Mouse (Mus musculus): ENCODE data around the gene Homer2. TPM values are rescaled to one million over a fixed set of nuclear protein-coding genes. Genes with fewer than 3 reads are reported as not detected.

Gene Homer2
- total RNA-seq, 2 experiments from 2014 or later: 102 to 112 TPM

DNA sequence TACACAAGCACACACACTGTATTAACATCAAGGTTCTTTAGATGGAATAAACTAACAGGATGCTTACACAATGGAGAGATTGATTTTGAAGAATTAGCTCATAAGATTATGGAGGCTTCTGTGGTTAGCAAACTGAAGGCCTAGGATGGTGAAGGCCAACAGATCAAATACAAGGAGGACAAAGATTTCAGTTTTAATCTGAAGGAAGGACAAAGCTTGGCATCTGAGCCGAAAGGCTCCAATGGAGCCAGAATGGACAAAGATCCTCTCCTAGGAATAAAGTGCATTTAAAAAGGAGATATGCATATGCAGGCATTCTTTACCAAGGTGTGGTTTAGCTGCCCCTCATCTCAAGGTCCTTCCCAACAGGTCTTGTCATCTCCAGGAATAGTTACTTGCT lies 137.5 kb downstream of the Homer2 start:
- DNase-seq (ENCODE audit: low spot score): no peak
- intact Hi-C loops (cut with DNase I): loop anchor here (5.0 to 10.0 kb wide), 3 partner anchors 48 to 225 kb away; partner anchors contain the start of gene Rps17

DNA sequence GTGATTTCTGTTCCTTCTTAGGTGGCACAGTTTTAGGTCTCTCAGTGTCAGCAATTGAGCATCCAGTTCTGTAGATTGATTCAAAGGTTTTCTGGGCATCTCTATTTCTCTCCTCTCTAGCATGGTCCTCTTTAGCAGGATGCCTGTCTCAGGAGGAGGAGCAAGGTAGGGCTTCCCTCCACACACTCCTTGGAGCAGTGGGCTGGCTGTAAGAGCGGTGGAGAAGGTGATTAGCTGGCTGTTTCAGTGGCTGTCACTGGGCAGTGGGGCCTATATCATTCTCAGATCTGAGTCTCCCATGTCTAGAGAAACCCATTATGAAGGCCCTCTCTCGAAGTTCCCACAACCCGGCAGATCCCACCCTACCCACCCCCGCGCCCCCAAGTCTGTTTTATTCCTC lies 139.9 kb downstream of the Homer2 start:
- no peak for DNase-seq (ENCODE audit: low spot score)
- intact Hi-C loops (cut with DNase I): loop anchor here (10.0 kb wide), 2 partner anchors 173 to 223 kb away; partner anchors contain the start of gene Rps17

DNA sequence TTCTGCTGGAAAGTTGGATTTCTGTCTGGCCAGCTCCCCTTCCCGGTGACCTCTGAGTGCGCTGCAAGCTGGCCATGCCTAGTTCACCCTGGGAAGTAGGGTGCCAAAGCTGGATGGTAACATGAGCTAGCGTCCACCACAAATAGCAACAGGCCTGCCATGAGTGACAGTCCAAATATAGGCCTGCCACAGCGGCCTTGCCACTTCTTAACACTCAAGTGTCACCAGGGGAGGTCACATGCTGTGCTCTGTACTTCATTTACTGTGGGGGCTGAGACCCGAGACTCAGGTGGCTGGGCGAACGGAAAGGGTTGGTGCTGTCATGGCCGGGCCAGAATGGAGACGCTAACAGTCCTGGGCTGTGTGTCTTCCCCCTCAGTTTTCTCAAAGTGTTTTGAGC lies 140.4 kb downstream of the Homer2 start, which contains the start of gene Fsd2:
Fsd2 (minus strand) TSS at position 53 of the 400 bp plus-strand sequence.
- peak; percentile 14 for DNase-seq (ENCODE audit: low spot score)
- intact Hi-C loops (cut with DNase I): loop anchor here (10.0 kb wide), 2 partner anchors 172 to 222 kb away; partner anchors contain the start of gene Rps17

DNA sequence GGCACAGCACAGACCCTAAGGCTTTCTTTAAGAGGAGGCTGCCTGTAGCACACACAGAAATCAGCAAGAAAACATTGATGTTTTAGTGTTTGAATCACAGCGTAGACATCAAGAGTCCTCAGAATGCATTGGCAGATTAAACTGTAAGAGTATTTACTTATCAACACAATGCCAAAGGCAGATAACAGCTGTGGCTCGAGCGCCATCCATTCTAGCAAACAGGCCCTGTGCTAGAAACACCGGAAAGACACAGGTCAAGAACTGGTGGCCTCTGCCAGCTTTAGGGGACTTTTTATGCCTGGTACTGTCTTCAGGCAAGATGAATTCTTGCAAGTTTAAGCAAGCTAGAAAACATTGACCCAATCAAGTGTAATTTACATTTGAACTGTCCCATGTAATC lies 141.0 kb downstream of the Homer2 start:
- intact Hi-C loops (cut with DNase I): loop anchor here (10.0 kb wide), 2 partner anchors 172 to 222 kb away; partner anchors contain the start of gene Rps17
- DNase-seq (ENCODE audit: low spot score): no peak

DNA sequence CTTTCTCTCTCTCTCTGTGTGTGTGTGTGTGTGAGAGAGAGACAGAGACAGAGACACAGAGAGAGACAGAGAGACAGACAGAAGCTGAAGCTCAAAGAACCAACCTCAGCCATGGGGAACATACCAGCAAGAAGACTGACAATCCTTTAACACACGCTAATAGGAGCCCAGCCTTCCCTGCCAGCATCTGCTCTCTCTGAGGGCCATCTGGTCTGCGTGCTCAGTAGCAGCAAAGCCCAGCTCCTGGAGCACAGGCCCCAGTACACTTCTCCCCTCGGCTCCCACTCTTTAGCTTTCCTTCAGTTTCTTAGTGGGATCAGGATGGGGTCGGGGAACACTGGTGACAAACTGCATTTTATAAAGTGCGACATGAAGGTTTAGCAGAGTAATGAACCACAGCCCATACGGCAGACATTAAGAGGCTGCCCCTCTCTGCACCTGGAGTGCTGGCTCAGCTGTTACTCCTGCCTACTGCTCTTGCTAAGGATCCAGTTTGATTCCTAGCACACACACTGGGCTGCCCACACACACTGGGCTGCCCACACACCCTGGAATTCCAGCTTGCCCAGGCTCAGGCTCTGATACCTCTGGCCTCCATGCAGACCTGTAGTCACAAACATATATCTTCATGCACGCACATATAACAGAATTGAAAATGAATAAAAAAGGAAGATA lies 141.8 kb downstream of the Homer2 start:
- no peak for DNase-seq (ENCODE audit: low spot score)
- intact Hi-C loops (cut with DNase I): loop anchor here (10.0 kb wide), 2 partner anchors 171 to 221 kb away; partner anchors contain the start of gene Rps17

DNA sequence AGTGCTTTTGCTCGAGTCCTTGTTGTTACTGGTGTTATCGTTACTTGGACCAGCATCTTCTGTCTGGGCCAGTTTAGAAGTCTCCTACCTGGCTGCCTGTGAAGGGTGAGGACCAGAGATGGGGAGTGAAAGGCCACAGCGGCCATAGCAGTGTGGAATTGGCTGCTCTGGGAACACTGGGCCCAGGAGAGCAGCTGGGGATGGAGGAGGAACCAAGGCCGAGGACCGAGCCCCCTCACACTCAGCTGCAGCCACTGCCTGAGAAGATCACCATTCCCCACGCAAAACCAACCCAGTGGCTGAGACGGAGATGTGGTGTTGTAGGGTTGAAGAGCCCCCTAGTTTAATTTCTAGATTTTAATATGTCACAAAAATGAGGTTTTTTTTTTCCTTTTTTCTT lies 142.6 kb downstream of the Homer2 start:
- DNase-seq (ENCODE audit: low spot score): no peak
- intact Hi-C loops (cut with DNase I): loop anchor here (10.0 kb wide), 2 partner anchors 170 to 220 kb away; partner anchors contain the start of gene Rps17

DNA sequence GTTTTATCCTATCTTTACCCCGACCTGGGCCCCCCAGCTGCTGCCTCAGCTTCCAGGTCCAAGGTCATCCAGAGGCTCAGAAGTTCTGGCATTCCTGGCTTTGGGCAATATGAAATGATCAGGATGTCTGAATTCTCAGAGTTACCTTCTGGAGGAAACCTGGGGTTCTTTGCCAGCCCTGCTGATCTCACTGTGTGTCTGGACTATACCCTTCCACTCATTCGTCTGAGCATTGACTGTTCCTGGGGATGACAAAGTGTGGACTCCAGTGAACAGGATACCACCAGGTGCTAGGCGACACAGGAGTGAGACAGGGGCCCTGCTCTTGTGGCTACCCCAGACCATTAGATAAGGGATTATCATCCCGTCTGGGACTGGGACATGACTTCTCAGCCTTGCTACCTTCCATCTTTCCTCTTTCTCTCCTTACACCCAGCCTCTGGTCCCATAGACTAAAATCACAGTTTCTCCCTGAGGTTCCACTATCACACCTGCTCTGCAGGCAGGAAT lies 143.8 kb downstream of the Homer2 start:
- intact Hi-C loops (cut with DNase I): loop anchor here (10.0 kb wide), 2 partner anchors 169 to 219 kb away; partner anchors contain the start of gene Rps17
- no peak for DNase-seq (ENCODE audit: low spot score)

DNA sequence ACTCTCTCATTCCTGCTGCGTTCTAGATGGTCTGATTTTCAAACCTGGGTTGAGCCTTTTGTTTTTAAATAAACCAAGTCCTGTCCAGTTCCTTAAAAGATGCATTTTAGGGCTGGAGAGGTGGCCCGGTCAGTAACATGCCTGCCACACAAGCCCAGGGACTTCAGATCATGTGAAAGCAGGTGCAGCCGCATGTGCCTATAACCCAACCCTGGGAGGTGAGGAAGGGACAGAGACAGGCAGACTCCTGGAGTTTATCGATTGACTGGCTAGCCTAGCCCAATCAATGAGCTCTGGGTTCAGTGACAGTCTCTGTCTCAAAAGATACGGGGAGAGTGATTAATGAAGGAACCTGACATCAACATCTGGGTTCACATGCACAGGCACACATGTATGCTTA lies 146.1 kb downstream of the Homer2 start:
- no peak for DNase-seq (ENCODE audit: low spot score)
- intact Hi-C loops (cut with DNase I): loop anchor here (10.0 kb wide), 2 partner anchors 166 to 216 kb away; partner anchors contain the start of gene Rps17

DNA sequence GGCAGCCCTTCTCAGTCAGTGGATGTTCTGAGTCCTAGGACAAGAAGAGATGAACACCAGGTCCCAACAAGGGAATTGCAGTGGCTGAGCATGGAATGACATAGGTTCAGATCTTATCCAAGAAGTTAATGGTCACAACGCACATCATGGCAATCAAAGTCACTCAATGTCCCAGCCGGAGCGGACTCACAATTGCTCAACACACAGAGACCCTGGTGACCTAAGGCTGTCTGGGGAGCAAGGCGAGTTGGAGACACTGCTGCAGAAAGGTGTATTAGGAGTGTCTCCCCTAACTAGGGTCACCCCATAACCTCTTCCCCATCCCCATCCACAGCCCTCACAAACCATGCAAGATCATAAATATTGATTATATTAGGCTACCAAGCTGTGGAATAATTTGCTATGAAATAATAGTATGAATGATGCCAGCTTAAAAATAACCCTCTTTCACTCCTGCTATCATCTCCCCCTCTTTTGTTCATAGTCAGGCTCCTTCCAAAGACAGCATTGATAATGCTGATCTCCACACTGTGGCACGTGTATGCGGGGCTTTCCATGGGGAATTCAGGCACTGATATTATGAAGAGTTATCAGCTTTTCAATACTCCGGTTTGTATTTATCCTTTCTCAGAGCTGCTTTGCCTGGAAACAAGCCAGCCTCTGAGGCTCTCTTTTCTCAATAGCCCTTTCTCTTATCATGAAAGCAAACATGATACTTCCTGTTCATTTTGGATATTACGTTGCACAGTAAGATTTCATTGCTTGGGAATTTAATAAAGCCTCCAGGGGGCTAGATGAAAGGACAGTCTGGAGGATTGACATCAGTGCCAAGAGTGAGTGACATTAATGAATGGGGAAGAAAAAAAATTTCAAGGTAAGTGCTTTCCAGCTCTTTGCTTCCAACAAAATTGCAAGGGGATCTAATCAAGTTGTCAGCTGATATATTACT lies 147.0 kb downstream of the Homer2 start:
- no peak for DNase-seq (ENCODE audit: low spot score)
- intact Hi-C loops (cut with DNase I): loop anchor here (10.0 kb wide), 2 partner anchors 166 to 216 kb away; partner anchors contain the start of gene Rps17

DNA sequence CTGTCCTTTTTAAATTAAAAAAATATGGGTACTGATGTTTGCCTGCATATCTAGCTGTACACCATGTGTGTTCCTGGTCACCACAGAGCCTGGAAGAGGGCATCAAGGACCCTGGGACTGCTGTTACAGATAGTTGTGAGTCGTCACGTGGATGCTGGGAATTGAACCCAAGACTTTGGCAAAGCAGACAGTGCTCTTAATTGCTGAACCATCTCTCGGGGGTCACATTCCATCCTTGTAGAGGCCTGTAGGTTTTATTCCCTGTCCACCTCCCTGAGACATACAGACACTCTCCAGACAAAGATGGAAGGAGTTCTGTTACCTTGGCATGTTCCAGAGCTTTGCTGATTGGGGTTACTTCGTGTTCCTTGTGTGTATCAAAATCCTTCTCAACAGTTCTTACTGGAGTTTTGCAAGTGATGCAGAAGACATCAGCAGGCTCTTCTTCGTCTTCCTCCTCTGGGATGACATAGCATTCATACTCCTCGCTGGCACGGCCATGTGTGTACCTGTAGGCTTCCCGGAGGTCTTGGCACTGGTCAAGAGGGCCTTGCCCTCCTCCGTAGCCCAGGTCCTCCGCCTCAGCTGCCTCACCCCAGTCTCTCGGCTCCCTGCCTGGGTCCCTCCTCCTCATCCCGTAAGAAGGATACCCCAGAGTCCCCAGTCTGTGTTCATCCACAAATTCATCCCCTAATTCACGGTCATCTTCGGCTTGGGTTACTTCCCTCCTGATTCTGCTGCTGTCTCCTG lies 147.9 kb downstream of the Homer2 start:
- DNase-seq (ENCODE audit: low spot score): no peak
- intact Hi-C loops (cut with DNase I): loop anchor here (10.0 kb wide), 1 partner anchor 185 kb away; no protein-coding TSS in a partner anchor

DNA sequence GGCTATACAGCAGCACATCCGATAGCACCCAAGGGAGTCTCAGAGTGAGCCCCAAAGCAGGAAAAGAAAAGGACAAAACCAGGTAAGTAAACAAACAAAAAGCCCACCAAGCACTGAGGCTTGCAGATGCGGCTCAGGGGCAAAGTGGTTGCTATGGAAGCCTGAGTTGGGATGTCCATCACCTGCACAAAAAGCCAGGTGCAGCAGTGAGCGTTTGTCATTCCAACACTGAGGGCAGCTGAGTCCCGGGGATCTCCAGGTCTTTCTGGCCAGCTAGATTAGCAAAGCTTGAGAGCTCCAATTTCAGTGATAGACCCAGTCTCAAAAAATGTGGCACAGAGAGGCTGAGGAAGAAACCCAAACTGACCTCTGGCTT lies 149.4 kb downstream of the Homer2 start:
- intact Hi-C loops (cut with DNase I): loop anchor here (10.0 kb wide), 1 partner anchor 187 kb away; no protein-coding TSS in a partner anchor
- DNase-seq (ENCODE audit: low spot score): no peak

DNA sequence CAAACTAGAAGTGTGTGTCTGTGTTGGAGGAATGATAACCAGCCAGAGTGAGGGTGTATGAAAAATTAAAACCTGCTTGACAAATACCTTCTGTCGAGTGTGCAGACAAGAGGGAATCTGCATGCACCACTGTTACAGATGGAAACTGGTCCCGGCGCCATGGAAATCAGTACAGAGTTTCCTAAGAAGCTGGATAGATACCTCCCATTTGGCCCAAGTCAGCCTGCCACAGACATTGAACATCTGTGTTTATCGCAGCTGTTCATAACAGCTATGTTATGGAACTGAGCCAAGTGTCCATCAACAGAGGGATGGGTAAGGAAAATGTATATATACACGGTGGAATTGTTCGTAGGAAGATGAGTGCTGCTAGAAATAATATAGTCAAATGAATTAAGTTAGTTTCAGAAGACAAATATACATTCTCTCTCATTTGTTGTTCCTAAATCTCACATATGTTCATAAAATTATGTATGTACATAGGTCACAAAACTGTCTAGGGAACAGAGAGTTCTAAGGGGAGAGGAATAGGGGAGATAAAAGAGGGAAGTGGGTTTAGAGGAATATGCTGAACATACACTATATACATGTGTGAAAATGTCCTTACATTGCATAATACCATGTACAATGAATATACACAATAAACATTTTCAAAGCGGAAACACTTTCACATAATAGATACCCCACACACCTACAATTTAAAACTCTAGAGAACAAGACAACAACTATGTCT lies 149.9 kb downstream of the Homer2 start:
- intact Hi-C loops (cut with DNase I): loop anchor here (10.0 kb wide), 1 partner anchor 187 kb away; no protein-coding TSS in a partner anchor
- DNase-seq (ENCODE audit: low spot score): no peak

DNA sequence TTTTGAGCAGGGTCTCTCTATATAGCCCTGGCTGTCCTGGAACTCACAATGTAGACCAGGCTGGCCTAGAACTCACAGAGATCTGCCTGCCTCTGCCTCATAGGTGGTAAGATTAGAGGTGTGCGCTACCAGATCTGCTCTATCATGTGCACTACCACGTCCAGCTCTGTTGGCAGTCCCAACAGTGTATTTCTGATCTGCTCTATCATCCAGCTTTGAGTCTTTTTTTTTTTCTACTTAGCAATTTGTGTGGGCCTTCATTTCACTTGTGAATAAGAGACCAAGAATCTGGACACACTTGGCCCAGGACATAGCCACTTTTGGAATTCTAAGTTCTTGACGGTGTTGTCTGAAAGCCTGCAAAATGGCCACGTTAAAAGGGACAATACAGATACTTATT lies 150.5 kb downstream of the Homer2 start:
- DNase-seq (ENCODE audit: low spot score): no peak
- intact Hi-C loops (cut with DNase I): loop anchor here (10.0 kb wide), 1 partner anchor 188 kb away; no protein-coding TSS in a partner anchor

DNA sequence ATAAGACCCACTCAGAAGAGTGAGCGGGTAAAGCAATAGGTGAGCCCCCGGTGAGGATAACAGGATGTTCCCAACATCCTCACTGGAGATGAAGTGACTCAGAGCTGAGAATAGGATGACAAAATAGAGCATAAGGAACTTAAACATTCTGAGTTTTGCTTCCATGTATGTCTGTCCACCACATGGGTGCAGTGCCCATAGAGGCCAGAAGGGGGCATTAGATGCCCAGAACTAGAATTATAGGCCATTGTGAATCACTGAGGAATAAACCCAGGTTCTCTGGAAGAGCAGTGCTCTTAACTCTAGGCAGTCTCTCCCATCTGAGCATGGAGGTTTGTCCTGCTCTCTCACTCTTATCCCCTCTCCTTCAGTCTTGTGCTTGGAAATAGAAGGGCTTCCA lies 153.0 kb downstream of the Homer2 start:
- intact Hi-C loops (cut with DNase I): loop anchor here (10.0 kb wide), 1 partner anchor 190 kb away; no protein-coding TSS in a partner anchor

DNA sequence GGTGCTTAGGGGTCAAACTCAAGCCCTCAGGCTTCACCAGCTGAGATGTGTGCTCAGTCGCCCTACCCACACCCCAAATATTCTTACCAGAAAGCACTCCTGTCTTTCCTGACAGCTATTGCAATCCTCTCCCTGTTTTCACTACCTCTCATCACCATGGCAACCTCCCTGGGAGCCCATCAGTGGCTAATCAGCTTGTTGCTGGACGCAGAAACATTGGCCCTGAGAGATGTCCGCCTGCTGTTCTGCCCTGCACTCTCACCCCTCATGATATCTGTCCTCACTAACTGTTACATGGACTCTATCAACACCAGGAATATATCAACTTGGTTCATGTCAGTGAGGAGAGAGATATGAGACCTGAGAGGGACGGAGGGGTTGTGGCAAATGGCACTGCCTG lies 153.7 kb downstream of the Homer2 start:
- DNase-seq (ENCODE audit: low spot score): no peak
- intact Hi-C loops (cut with DNase I): loop anchor here (10.0 kb wide), 1 partner anchor 191 kb away; no protein-coding TSS in a partner anchor

More for the DNA sequence above, 153.0 kb downstream of the Homer2 start:
- no peak for DNase-seq (ENCODE audit: low spot score)
